8 mouse cellular contexts compared by ENCODE assay signal in genomic region chr5:8422932-8423928, GRCm38 (mm10). TPM values are rescaled to one million over a fixed set of nuclear protein-coding genes. Genes with fewer than 3 reads are reported as not detected.
A peak's percentile ranks its signal among the peaks of the same experiment; 100 is the strongest.
DNase-seq lines count a peak whose midpoint lies in the region; ATAC-seq lines count a peak whose summit lies in the region.

No protein-coding gene starts in this region.

- H3K4me2 ChIP-seq in kidney, embryonic 16.5 days (replicated peaks; ENCODE audit: low read depth, low read length) = peak overlapping the region; percentile 74
- H3K4me2 ChIP-seq in midbrain, embryonic 13.5 days (replicated peaks) = peak overlapping the region; percentile 82

- H3K4me1 ChIP-seq in kidney, embryonic 16.5 days (ENCODE audit: insufficient read depth, low read length) = peaks cover 9% of the 10 kb centered on the region
- peaks cover 23% of the 10 kb centered on the region for H3K4me1 ChIP-seq in midbrain, embryonic 13.5 days (replicated peaks)

- no peaks in the 10 kb centered on the region for H3K9me3 ChIP-seq in kidney, embryonic 16.5 days (ENCODE audit: low read length)
- H3K9me3 ChIP-seq in midbrain, embryonic 13.5 days = no peaks in the 10 kb centered on the region

- under 1% methylated on average over 40 of the region's 40 CpGs for WGBS in kidney, embryonic 16.5 days
- WGBS in midbrain, embryonic 13.5 days = under 1% methylated on average over 40 of the region's 40 CpGs

- H3K36me3 ChIP-seq in kidney, embryonic 16.5 days (ENCODE audit: insufficient read depth, low read length) = peaks cover 11% of the 10 kb centered on the region
- H3K36me3 ChIP-seq in midbrain, embryonic 13.5 days = 0 out of 2 replicates have a peak, but pooled peaks cover 3% of the 10 kb centered on the region

- H3K4me3 ChIP-seq in kidney, embryonic 16.5 days (ENCODE audit: low read length) = peak overlapping the region; percentile 75
- peak overlapping the region; percentile 82 for H3K4me3 ChIP-seq in midbrain, embryonic 13.5 days (replicated peaks)

- peak overlapping the region; percentile 76 for H3K27ac ChIP-seq in kidney, embryonic 16.5 days (ENCODE audit: low read length)
- H3K27ac ChIP-seq in midbrain, embryonic 13.5 days = peak overlapping the region; percentile 78

- peak overlapping the region; percentile 91 for H3K9ac ChIP-seq in kidney, embryonic 16.5 days (replicated peaks; ENCODE audit: low read length)
- peak overlapping the region; percentile 86 for H3K9ac ChIP-seq in midbrain, embryonic 13.5 days (replicated peaks)

- no peaks in the 10 kb centered on the region for H3K27me3 ChIP-seq in kidney, embryonic 16.5 days (ENCODE audit: insufficient read depth, low read length)
- no peaks in the 10 kb centered on the region for H3K27me3 ChIP-seq in midbrain, embryonic 13.5 days

- peak; percentile 55 for ATAC-seq in erythroid progenitor cell, adult 5-6 weeks (replicated peaks; ENCODE audit: low FRiP score, poor library complexity, severe bottlenecking)
- ATAC-seq in kidney, embryonic 16.5 days (ENCODE audit: low FRiP score, low TSS enrichment) = no peak
- ATAC-seq in midbrain, embryonic 13.5 days = no peak

- peak; percentile 33 for DNase-seq in kidney, adult 9 months
- DNase-seq in kidney, postnatal 4 days = no peak
- DNase-seq in NIH3T3 (ENCODE audit: low read depth) = peak; percentile 66
- DNase-seq in gastrocnemius, postnatal 14 days = no peak
- DNase-seq in urinary bladder, postnatal 36 days (ENCODE audit: low spot score in 2 of 2) = no peak

- intact Hi-C loops in gastrocnemius, postnatal 14 days (cut with DNase I; ENCODE audit: low total_unique reads) = no loop called here

RNA-seq across cellular contexts. Expression of gene Slc25a40, which starts 0.6 kb away (rescaled TPM):
- total RNA-seq in erythroid progenitor cell, adult 5-6 weeks (2015; ENCODE audit: low replicate concordance) = 25.9 and 36.9 TPM in 2 replicates
- 27.5 and 36.5 TPM in 2 replicates for total RNA-seq in erythroid progenitor cell, adult 5-6 weeks (2017; ENCODE audit: low replicate concordance)
- 12.6 and 13.4 TPM in 2 replicates for polyA plus RNA-seq in kidney, embryonic 16.5 days (2015; fragmentation: Nextera tagmentation; extraction: Ambion mirVana)
- 7.8 and 8.5 TPM in 2 replicates for polyA plus RNA-seq in midbrain, embryonic 13.5 days (2015; fragmentation: Nextera tagmentation; extraction: Ambion mirVana)
- 1 to 10 TPM; 3.5 to 3.9 TPM for total RNA-seq in gastrocnemius, postnatal 14 days (2021)

RNA-seq across cellular contexts. Expression of gene Dbf4, which starts 0.7 kb away (rescaled TPM):
- 209 and 239 TPM in 2 replicates for total RNA-seq in erythroid progenitor cell, adult 5-6 weeks (2015; ENCODE audit: low replicate concordance)
- total RNA-seq in erythroid progenitor cell, adult 5-6 weeks (2017; ENCODE audit: low replicate concordance) = 228 and 308 TPM in 2 replicates
- polyA plus RNA-seq in kidney, embryonic 16.5 days (2015; fragmentation: Nextera tagmentation; extraction: Ambion mirVana) = 38.2 and 39.7 TPM in 2 replicates
- polyA plus RNA-seq in midbrain, embryonic 13.5 days (2015; fragmentation: Nextera tagmentation; extraction: Ambion mirVana) = 23.9 and 24.5 TPM in 2 replicates
- 1 to 10 TPM; 2.6 to 2.9 TPM for total RNA-seq in gastrocnemius, postnatal 14 days (2021)

RNA-seq across cellular contexts. Expression of gene Adam22, which starts 55.3 kb away (rescaled TPM):
- 11.9 TPM in 1 of 2 replicates, not detected in the other for total RNA-seq in erythroid progenitor cell, adult 5-6 weeks (2015; ENCODE audit: low replicate concordance)
- total RNA-seq in erythroid progenitor cell, adult 5-6 weeks (2017; ENCODE audit: low replicate concordance) = 0.38 and 1.5 TPM in 2 replicates
- polyA plus RNA-seq in kidney, embryonic 16.5 days (2015; fragmentation: Nextera tagmentation; extraction: Ambion mirVana) = 9.0 and 10.5 TPM in 2 replicates
- 28.5 and 29.2 TPM in 2 replicates for polyA plus RNA-seq in midbrain, embryonic 13.5 days (2015; fragmentation: Nextera tagmentation; extraction: Ambion mirVana)
- 1 to 10 TPM; 4.3 to 4.8 TPM for total RNA-seq in gastrocnemius, postnatal 14 days (2021)

Comparison
In these comparisons a context has a peak if more than half of its experiments do, and no peak if none do; other contexts are left out.
1. DNase-seq: peak in kidney, adult 9 months (single experiment) and NIH3T3 (single experiment); none in kidney, postnatal 4 days (0 of 2), gastrocnemius, postnatal 14 days (single experiment) and urinary bladder, postnatal 36 days (0 of 2).
2. RNA of gene Slc25a40, which starts 0.6 kb away (total RNA-seq): 25.9 to 36.9 TPM in erythroid progenitor cell, adult 5-6 weeks; 3.5 to 3.9 TPM in gastrocnemius, postnatal 14 days; every median in the first group is over 4 times any median in the second.
3. RNA of gene Dbf4, which starts 0.7 kb away (total RNA-seq): 209 to 308 TPM in erythroid progenitor cell, adult 5-6 weeks; 2.6 to 2.9 TPM in gastrocnemius, postnatal 14 days; every median in the first group is over 10 times any median in the second.